Mouse (Mus musculus): ENCODE results near the gene Ecpas. TPM values are rescaled to one million over a fixed set of nuclear protein-coding genes. Genes with fewer than 3 reads are reported as not detected.
A peak's percentile ranks its signal among the peaks of the same experiment; 100 is the strongest.

Ecpas gene
- 26.8 and 34.8 TPM in 2 replicates for polyA plus RNA-seq (2015; fragmentation: Nextera tagmentation; extraction: Ambion mirVana)

- no peaks in the 10 kb centered on the region for H3K27me3 ChIP-seq
- peaks cover 14% of the 10 kb centered on the region for H3K4me1 ChIP-seq
- H3K9ac ChIP-seq = peak within 1 kb of the TSS; percentile 98
- WGBS = 2% methylated on average over 37 of the region's 43 CpGs
- H3K27ac ChIP-seq (replicated peaks) = peak within 1 kb of the TSS; percentile 96
- H3K4me2 ChIP-seq (replicated peaks) = peak within 1 kb of the TSS; percentile 64
- H3K36me3 ChIP-seq = no peaks in the 10 kb centered on the region
- H3K4me3 ChIP-seq (replicated peaks) = peak within 1 kb of the TSS; percentile 85
- no peaks in the 10 kb centered on the region for H3K9me3 ChIP-seq (replicated peaks)
- ATAC-seq (ENCODE audit: insufficient number of reproducible peaks, low FRiP score, low TSS enrichment, low read depth) = peak; percentile 77; the same call in 1 of the 2 replicates
Measured at GRCm38 (mm10) chr4:58912629-58913335, at the start of gene Ecpas. Gene Ecpas, minus strand, starts transcription at chr4:58912749.

- ATAC-seq (ENCODE audit: insufficient number of reproducible peaks, low FRiP score, low TSS enrichment, low read depth) = no peak
- WGBS = 87% methylated on average over 15 of the region's 15 CpGs
- Histone ChIP-seq H3K36me3 (peaks cover 10% of the 10 kb centered on the region), H3K4me3 (replicated peaks) (no peak overlapping the region), H3K27ac (replicated peaks) (no peak overlapping the region), H3K9me3 (replicated peaks) (no peaks in the 10 kb centered on the region), H3K27me3 (no peaks in the 10 kb centered on the region), H3K4me2 (replicated peaks) (no peak overlapping the region), H3K4me1 (no peaks in the 10 kb centered on the region), H3K9ac (no peak overlapping the region)
Measured at GRCm38 (mm10) chr4:58961719-58962118, 49.2 kb upstream of the Ecpas start.

- no peak overlapping the region for H3K4me2 ChIP-seq (replicated peaks)
- H3K27ac ChIP-seq (replicated peaks) = no peak overlapping the region
Measured at GRCm38 (mm10) chr4:58952630-58953029, 40.1 kb upstream of the Ecpas start.

GRCm38 (mm10) chr4:58948391-58948790 lies 35.8 kb upstream of the Ecpas start:
- ATAC-seq (ENCODE audit: insufficient number of reproducible peaks, low FRiP score, low TSS enrichment, low read depth) = no peak
- Histone ChIP-seq H3K9ac (no peak overlapping the region), H3K4me2 (replicated peaks) (no peak overlapping the region), H3K36me3 (no peaks in the 10 kb centered on the region), H3K9me3 (replicated peaks) (no peaks in the 10 kb centered on the region), H3K27ac (replicated peaks) (no peak overlapping the region), H3K27me3 (no peaks in the 10 kb centered on the region), H3K4me3 (replicated peaks) (no peak overlapping the region), H3K4me1 (peaks cover 10% of the 10 kb centered on the region; the same call in 1 of the 2 replicates)
- 87% methylated on average over 4 of the region's 4 CpGs for WGBS

More at GRCm38 (mm10) chr4:58952630-58953029, 40.1 kb upstream of the Ecpas start:
- Histone ChIP-seq H3K9me3 (replicated peaks) (no peaks in the 10 kb centered on the region), H3K36me3 (peaks cover 8% of the 10 kb centered on the region), H3K4me3 (replicated peaks) (no peak overlapping the region), H3K4me1 (no peaks in the 10 kb centered on the region), H3K9ac (no peak overlapping the region), H3K27me3 (no peaks in the 10 kb centered on the region)
- ATAC-seq (ENCODE audit: insufficient number of reproducible peaks, low FRiP score, low TSS enrichment, low read depth) = no peak
- WGBS = 88% methylated on average over 11 of the region's 11 CpGs

- 64% methylated on average over 5 of the region's 5 CpGs for WGBS
- no peak overlapping the region for H3K27ac ChIP-seq (replicated peaks)
- H3K4me2 ChIP-seq (replicated peaks) = 0 out of 2 replicates have a peak overlapping the region, but pooled peaks have one; percentile 79
- peaks cover 15% of the 10 kb centered on the region; the same call in 1 of the 2 replicates for H3K4me1 ChIP-seq
- H3K9ac ChIP-seq = no peak overlapping the region
- H3K4me3 ChIP-seq (replicated peaks) = no peak overlapping the region
- H3K36me3 ChIP-seq = no peaks in the 10 kb centered on the region
- H3K9me3 ChIP-seq (replicated peaks) = no peaks in the 10 kb centered on the region
- ATAC-seq (ENCODE audit: insufficient number of reproducible peaks, low FRiP score, low TSS enrichment, low read depth) = no peak
- no peaks in the 10 kb centered on the region for H3K27me3 ChIP-seq
Measured at GRCm38 (mm10) chr4:58944695-58945094, 32.1 kb upstream of the Ecpas start.

DNA sequence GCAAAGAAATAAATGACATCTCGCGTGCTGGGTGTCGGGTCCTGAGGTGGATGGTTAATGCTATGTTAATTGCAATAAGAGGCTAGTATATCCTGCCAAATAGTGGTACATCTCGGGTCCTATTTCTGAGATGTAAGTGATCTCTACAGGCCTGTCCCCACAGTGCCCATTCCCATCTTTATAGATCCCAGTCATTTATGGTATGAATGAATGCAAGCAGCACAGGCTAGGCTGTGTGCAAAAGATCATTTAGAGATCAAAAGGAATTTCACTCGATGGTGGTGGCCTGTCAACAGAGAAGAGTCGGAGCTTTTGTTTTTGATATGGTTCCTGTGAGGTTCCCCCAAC lies 31.6 kb upstream of the Ecpas start:
- Histone ChIP-seq H3K27me3 (no peaks in the 10 kb centered on the region), H3K9me3 (replicated peaks) (no peaks in the 10 kb centered on the region), H3K36me3 (no peaks in the 10 kb centered on the region), H3K27ac (replicated peaks) (no peak overlapping the region), H3K4me2 (replicated peaks) (peak overlapping the region; percentile 79), H3K4me3 (replicated peaks) (peak overlapping the region; percentile 86), H3K9ac (peak overlapping the region; percentile 51; the same call in 1 of the 2 replicates), H3K4me1 (peaks cover 15% of the 10 kb centered on the region; the same call in 1 of the 2 replicates)
- ATAC-seq (ENCODE audit: insufficient number of reproducible peaks, low FRiP score, low TSS enrichment, low read depth) = no peak
- WGBS = 15% methylated on average over 6 of the region's 6 CpGs

DNA sequence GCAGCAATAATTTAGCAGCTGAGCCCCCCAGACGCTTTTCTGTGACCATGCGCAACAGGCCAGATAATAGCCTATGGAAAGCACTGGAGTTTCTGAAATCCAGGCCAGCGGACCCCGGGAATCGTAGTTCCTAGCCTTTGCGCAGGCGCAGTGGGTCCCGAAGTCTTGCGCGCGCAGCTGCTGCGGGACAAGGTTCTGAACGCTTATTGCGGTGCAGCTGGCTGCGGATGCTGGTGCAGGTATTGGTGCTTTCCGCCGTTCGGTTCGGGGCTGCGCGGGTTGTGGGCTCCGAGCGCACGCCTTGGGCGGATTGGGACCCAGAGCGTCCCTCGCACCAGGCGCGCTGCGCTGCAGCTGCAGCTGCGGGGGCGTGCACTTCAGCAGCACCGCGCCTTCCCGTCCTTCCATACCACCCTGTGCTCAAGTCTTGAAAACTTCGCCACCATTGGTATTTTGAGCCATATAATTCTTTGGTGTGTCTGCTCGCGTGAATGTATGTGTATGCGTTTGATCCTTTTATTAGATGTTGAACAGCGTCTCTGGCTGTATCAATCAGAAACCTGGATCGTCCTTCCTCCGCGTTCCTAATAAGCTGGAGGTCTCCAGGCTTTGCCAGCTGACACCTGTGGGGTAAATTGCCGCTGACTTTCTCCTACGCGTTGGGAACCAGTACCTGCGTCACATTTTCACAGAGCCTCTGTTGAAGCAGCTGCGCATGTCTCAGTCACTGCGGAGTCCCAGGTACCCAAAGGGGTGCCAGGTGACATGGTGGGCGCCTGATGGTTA lies 31.1 kb upstream of the Ecpas start, which contains the start of gene Zkscan16:
Gene Zkscan16 (plus strand): TSS at position 209 of the 786 bp plus-strand sequence.
- H3K27ac ChIP-seq (replicated peaks) = no peak within 1 kb of the TSS
- peak within 1 kb of the TSS; percentile 51 for H3K9ac ChIP-seq
- peak; percentile 83 for ATAC-seq (ENCODE audit: insufficient number of reproducible peaks, low FRiP score, low TSS enrichment, low read depth)
- no peaks in the 10 kb centered on the region for H3K27me3 ChIP-seq
- H3K9me3 ChIP-seq (replicated peaks) = no peaks in the 10 kb centered on the region
- peak within 1 kb of the TSS; percentile 86 for H3K4me3 ChIP-seq (replicated peaks)
- peak within 1 kb of the TSS; percentile 79 for H3K4me2 ChIP-seq (replicated peaks)
- H3K4me1 ChIP-seq = peaks cover 15% of the 10 kb centered on the region; the same call in 1 of the 2 replicates
- under 1% methylated on average over 50 of the region's 50 CpGs for WGBS
- no peaks in the 10 kb centered on the region for H3K36me3 ChIP-seq

GRCm38 (mm10) chr4:58942942-58943341 lies 30.4 kb upstream of the Ecpas start:
- no peaks in the 10 kb centered on the region for H3K27me3 ChIP-seq
- H3K27ac ChIP-seq (replicated peaks) = no peak overlapping the region
- no peaks in the 10 kb centered on the region for H3K9me3 ChIP-seq (replicated peaks)
- no peaks in the 10 kb centered on the region for H3K36me3 ChIP-seq
- no peak for ATAC-seq (ENCODE audit: insufficient number of reproducible peaks, low FRiP score, low TSS enrichment, low read depth)
- WGBS = 76% methylated on average over 4 of the region's 4 CpGs
- peak overlapping the region; percentile 79 for H3K4me2 ChIP-seq (replicated peaks)
- peaks cover 15% of the 10 kb centered on the region; the same call in 1 of the 2 replicates for H3K4me1 ChIP-seq
- peak overlapping the region; percentile 51 for H3K9ac ChIP-seq
- peak overlapping the region; percentile 86 for H3K4me3 ChIP-seq (replicated peaks)

GRCm38 (mm10) chr4:58941638-58942037 lies 29.1 kb upstream of the Ecpas start:
- no peak overlapping the region for H3K9ac ChIP-seq
- H3K27ac ChIP-seq (replicated peaks) = no peak overlapping the region
- no peak overlapping the region for H3K4me2 ChIP-seq (replicated peaks)
- no peak overlapping the region for H3K4me3 ChIP-seq (replicated peaks)
- H3K9me3 ChIP-seq (replicated peaks) = no peaks in the 10 kb centered on the region
- no peak for ATAC-seq (ENCODE audit: insufficient number of reproducible peaks, low FRiP score, low TSS enrichment, low read depth)
- no peaks in the 10 kb centered on the region for H3K27me3 ChIP-seq
- H3K4me1 ChIP-seq = peaks cover 15% of the 10 kb centered on the region; the same call in 1 of the 2 replicates
- no peaks in the 10 kb centered on the region for H3K36me3 ChIP-seq

DNA sequence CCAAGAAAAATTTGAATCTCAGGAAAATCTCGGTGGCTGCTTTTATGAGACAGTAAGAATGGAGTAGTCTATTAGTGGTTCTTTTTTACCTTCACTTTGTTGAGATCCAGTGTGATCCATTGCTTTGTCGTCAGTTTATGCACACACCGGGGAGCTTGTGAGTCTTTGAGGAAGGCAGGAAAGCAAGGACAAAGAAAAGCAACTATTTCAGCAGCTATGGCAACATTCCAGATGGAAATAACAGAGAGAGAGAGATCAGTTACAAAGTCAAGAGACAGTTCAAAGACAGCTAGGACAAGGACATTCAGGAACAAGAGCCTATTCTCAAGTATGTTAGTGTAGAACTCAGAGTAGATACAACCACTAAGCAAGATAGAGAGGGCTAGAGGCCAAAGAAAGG lies 23.3 kb upstream of the Ecpas start:
- no peaks in the 10 kb centered on the region for H3K4me1 ChIP-seq
- 61% methylated on average over 3 of the region's 3 CpGs for WGBS
- H3K27ac ChIP-seq (replicated peaks) = no peak overlapping the region
- no peak for ATAC-seq (ENCODE audit: insufficient number of reproducible peaks, low FRiP score, low TSS enrichment, low read depth)
- no peak overlapping the region for H3K4me2 ChIP-seq (replicated peaks)
- no peaks in the 10 kb centered on the region for H3K36me3 ChIP-seq
- no peaks in the 10 kb centered on the region for H3K9me3 ChIP-seq (replicated peaks)
- no peaks in the 10 kb centered on the region for H3K27me3 ChIP-seq
- no peak overlapping the region for H3K9ac ChIP-seq
- H3K4me3 ChIP-seq (replicated peaks) = no peak overlapping the region

DNA sequence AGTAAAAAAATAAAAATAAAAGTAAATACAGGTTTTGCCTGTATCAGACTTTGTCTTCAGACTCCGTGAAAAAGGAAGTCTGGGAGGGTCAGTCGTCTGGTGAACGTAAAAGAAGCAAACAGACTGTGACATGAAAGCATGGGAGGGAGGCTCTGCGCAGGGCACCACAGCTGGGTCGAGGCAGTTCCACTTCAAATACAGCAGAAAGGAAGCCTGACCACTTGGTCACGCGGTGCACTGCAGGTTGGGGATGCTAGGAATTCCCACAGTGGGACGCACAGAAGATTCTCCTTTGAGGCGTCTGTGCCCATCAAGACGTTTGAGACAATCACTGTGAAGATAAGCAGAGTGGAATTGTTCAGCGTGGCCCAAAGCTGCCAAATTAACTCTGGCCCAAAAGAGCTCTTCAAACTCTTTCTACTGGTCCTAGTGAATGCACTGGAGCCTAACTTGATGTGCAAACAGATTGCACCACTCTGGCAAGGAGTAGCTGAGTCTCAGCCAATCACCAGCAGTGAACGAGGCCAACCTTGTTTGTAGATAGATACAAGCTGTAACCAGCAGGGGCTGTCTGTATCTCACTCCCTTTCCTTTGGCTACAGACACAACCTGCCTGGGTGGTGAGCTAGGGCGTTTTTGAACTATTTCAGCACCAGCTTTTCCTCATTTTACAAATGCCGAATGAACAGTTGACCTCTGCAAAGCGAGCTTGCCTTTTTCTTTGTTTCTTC lies 22.4 kb upstream of the Ecpas start:
- no peak for ATAC-seq (ENCODE audit: insufficient number of reproducible peaks, low FRiP score, low TSS enrichment, low read depth)
- H3K27ac ChIP-seq (replicated peaks) = no peak overlapping the region
- no peaks in the 10 kb centered on the region for H3K27me3 ChIP-seq
- no peaks in the 10 kb centered on the region for H3K36me3 ChIP-seq
- no peaks in the 10 kb centered on the region for H3K9me3 ChIP-seq (replicated peaks)
- no peak overlapping the region for H3K4me3 ChIP-seq (replicated peaks)
- no peak overlapping the region for H3K9ac ChIP-seq
- no peak overlapping the region for H3K4me2 ChIP-seq (replicated peaks)
- WGBS = 35% methylated on average over 15 of the region's 15 CpGs
- no peaks in the 10 kb centered on the region for H3K4me1 ChIP-seq
